Mouse (Mus musculus) intestine, embryonic 14.5 days (tissue): Measurements from ENCODE around the gene Nsun2. TPM values are rescaled to one million over a fixed set of nuclear protein-coding genes. Genes with fewer than 3 reads are reported as not detected.

Source experiments
- ATAC-seq: fragments of 200-750 bp; cut with Nextera tagmentation; replicated peaks from 2 replicates; pipeline ENCODE4 v1.8.0; 2017; ENCODE audit warnings: low read depth, moderate number of reproducible peaks, moderate TSS enrichment, moderate library complexity; ENCODE audit not compliant: low FRiP score, low TSS enrichment
- DNase-seq: peaks from one replicate; pipeline ENCODE4 v3.0.0-alpha.2; 2018; ENCODE audit warnings: low spot score
- H3K27ac ChIP-seq: fragments of 300-500 bp; sonication (generic); 2 replicates; pipeline ENCODE4 v1.5.1; 2014; ENCODE audit warnings: low read depth, mild to moderate bottlenecking, control low read depth
- H3K27me3 ChIP-seq: fragments of 300-500 bp; sonication (generic); replicated peaks from 2 replicates; pipeline ENCODE4 v1.6.1; 2014; ENCODE audit warnings: low read length, control low read depth; ENCODE audit not compliant: control insufficient read depth, insufficient read depth
- H3K36me3 ChIP-seq: fragments of 300-500 bp; sonication (generic); 2 replicates; pipeline ENCODE4 v1.6.1; 2014; ENCODE audit warnings: low read length, control low read depth; ENCODE audit not compliant: control insufficient read depth, insufficient read depth
- H3K4me1 ChIP-seq: fragments of 300-500 bp; sonication (generic); replicated peaks from 2 replicates; pipeline ENCODE4 v1.6.1; 2014; ENCODE audit warnings: low read length, control low read depth, mixed read lengths; ENCODE audit not compliant: control insufficient read depth, insufficient read depth
- H3K4me2 ChIP-seq: fragments of 300-500 bp; sonication (generic); 2 replicates; pipeline ENCODE4 v1.6.1; 2014; ENCODE audit warnings: low read length
- H3K4me3 ChIP-seq: fragments of 300-500 bp; sonication (generic); 2 replicates; pipeline ENCODE4 v1.5.1; 2014; ENCODE audit warnings: low read depth, low read length, control low read depth, mixed read lengths
- H3K9ac ChIP-seq: fragments of 300-500 bp; sonication (generic); 2 replicates; pipeline ENCODE4 v1.6.1; 2014; ENCODE audit warnings: mild to moderate bottlenecking, low read length
- H3K9me3 ChIP-seq: fragments of 300-500 bp; sonication (generic); 2 replicates; pipeline ENCODE4 v1.6.1; 2016; ENCODE audit warnings: low read length, control low read depth; ENCODE audit not compliant: control insufficient read depth
- WGBS: fragments of 180-500 bp; shearing (Covaris S2); extraction: QIAGEN DNeasy Blood & Tissue Kit; methylation state at CpG from one replicate; pipeline ENCODE4 v1.1.7; 2014; 5-methylcytosine and 5-hydroxymethylcytosine counted together
- polyA plus RNA-seq: library from polyadenylated mRNA; unstranded; fragments of >200 nt; fragmentation: Nextera tagmentation; extraction: Ambion mirVana; gene quantifications from 2 replicates; pipeline ENCODE4 v1.2.1, GENCODE M21; 2014

Gene Nsun2
- polyA plus RNA-seq, result 141 and 153 TPM in 2 replicates

DNA sequence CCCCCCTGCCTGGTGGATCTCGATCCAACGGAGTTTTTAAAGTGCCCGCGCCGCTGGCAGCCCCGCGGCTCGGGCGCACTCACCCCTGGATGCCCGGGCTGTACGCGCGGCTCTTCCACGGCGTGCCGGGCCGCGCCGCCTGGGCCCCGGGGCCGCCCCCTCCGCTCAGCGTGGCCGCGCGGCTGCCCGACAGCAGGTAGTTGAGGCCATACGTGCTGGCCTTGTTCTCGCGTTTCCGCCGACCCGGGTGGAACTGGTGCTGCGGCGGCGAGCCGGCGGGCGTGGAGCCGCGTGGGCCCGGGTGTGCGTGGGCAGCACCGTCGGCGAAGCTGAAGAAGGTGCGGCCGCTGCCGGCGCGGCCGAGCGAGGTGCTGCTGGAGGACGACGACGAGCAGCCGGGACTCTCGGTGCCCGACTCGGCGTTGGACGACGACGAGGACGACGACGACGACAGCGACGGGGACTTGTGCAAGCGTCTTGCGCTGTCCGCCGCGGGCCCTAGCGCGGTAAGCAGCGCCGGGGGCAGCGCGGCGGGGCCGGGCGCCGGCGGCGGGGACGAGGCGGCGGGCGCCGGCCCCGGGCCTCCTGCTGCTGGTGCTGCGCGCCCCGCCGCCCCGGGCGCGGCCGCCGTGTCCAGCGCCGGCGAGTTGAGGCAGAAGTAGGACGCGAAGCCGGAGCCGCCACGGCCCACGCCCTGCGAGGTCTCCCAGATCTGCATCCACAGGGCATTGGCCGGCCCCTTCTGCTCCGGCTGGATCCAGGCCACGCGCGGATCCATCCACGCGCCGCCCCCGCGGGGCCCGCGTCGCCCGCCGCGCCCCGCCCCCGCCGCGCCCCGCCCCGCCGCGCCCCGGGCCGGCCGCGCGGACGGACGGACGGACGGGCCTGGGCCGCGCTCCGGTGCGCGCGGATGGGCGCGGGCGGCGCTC is at the start of gene Nsun2:
Gene Nsun2 (plus strand): TSS at position 342 of the 929 bp plus-strand sequence.
- H3K27ac ChIP-seq, result peak within 1 kb of the TSS; percentile 94
- no peaks in the 10 kb centered on the region for H3K9me3 ChIP-seq
- ATAC-seq, result peak; percentile 30
- peaks cover 36% of the 10 kb centered on the region for H3K4me1 ChIP-seq
- H3K4me2 ChIP-seq, result peak within 1 kb of the TSS; percentile 85
- H3K4me3 ChIP-seq, result peak within 1 kb of the TSS; percentile 96
- peak within 1 kb of the TSS; percentile 88 for H3K9ac ChIP-seq
- H3K27me3 ChIP-seq, result no peaks in the 10 kb centered on the region
- peak; percentile 77 for DNase-seq
- WGBS, result under 1% methylated on average over 101 of the region's 155 CpGs
- peaks cover 9% of the 10 kb centered on the region; the same call in 1 of the 2 replicates for H3K36me3 ChIP-seq

GRCm38 (mm10) chr13:69485326-69485725 is 48.2 kb upstream of the Nsun2 start:
- Histone ChIP-seq H3K4me2 (no peak overlapping the region), H3K9ac (no peak overlapping the region), H3K27me3 (peaks cover 43% of the 10 kb centered on the region), H3K4me1 (0 out of 2 replicates have a peak, but pooled peaks cover 13% of the 10 kb centered on the region), H3K36me3 (no peaks in the 10 kb centered on the region), H3K4me3 (no peak overlapping the region), H3K27ac (no peak overlapping the region), H3K9me3 (no peaks in the 10 kb centered on the region)
- WGBS, result 18% methylated on average over 6 of the region's 6 CpGs
- DNase-seq (no peak), ATAC-seq (no peak)

- Histone ChIP-seq H3K36me3 (no peaks in the 10 kb centered on the region), H3K4me2 (no peak overlapping the region), H3K9me3 (no peaks in the 10 kb centered on the region), H3K4me1 (0 out of 2 replicates have a peak, but pooled peaks cover 11% of the 10 kb centered on the region), H3K27me3 (peaks cover 38% of the 10 kb centered on the region), H3K4me3 (no peak overlapping the region), H3K9ac (no peak overlapping the region), H3K27ac (no peak overlapping the region)
- DNase-seq (no peak), ATAC-seq (no peak)
- WGBS, result 78% methylated on average over 7 of the region's 7 CpGs
Measured at GRCm38 (mm10) chr13:69485833-69486232, 47.7 kb upstream of the Nsun2 start.

GRCm38 (mm10) chr13:69487108-69487507 is 46.4 kb upstream of the Nsun2 start:
- H3K27ac ChIP-seq, result no peak overlapping the region
- H3K4me1 ChIP-seq, result 0 out of 2 replicates have a peak, but pooled peaks cover 2% of the 10 kb centered on the region
- H3K4me3 ChIP-seq, result no peak overlapping the region
- no peaks in the 10 kb centered on the region for H3K36me3 ChIP-seq
- no peak overlapping the region for H3K4me2 ChIP-seq
- 82% methylated on average over 7 of the region's 7 CpGs for WGBS
- ATAC-seq (no peak), DNase-seq (no peak)
- H3K27me3 ChIP-seq, result peaks cover 35% of the 10 kb centered on the region
- H3K9me3 ChIP-seq, result no peaks in the 10 kb centered on the region
- H3K9ac ChIP-seq, result no peak overlapping the region

GRCm38 (mm10) chr13:69487611-69488275 is 45.8 kb upstream of the Nsun2 start:
- Histone ChIP-seq H3K4me3 (peak overlapping the region; percentile 12; the same call in 1 of the 2 replicates), H3K4me1 (0 out of 2 replicates have a peak, but pooled peaks cover 2% of the 10 kb centered on the region), H3K4me2 (peak overlapping the region; percentile 48), H3K36me3 (no peaks in the 10 kb centered on the region), H3K27me3 (peaks cover 32% of the 10 kb centered on the region), H3K27ac (no peak overlapping the region), H3K9ac (0 out of 2 replicates have a peak overlapping the region, but pooled peaks have one; percentile 11), H3K9me3 (no peaks in the 10 kb centered on the region)
- WGBS, result 2% methylated on average over 26 of the region's 26 CpGs
- ATAC-seq (no peak), DNase-seq (no peak)

DNA sequence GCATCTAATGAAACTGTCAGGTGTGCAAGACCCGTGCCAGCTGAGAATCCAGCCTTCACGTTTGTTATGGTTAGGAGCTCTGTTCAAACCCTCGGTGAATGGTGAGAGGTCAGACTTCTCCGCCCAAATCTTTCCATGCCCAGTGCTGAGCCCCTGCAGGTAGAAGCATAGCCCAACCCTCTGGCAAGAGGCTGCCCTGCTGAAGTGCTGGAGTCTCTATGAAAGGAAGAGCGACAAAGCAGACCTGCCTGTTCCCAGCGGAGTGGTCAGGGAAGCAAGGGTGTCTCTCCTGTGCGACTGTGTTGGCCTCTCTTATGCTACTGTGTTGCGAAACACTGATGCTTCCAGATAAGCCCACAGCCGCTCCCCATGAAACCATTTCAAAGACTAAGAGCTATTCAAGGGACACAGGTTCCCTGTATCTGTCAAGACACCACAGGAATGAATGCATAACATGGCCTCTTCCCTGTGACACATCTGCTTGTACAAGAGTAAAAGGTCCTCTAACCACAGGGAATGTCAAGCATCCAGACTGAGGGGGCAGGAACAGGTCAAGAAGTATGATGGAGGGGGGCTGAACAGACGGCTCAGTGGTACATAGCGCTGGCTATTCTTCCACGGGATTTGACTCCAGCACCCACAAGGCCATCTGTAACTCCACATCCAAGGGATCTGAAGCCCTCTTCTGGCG is 44.8 kb upstream of the Nsun2 start:
- 36% methylated on average over 13 of the region's 13 CpGs for WGBS
- no peaks in the 10 kb centered on the region for H3K36me3 ChIP-seq
- ATAC-seq, result no peak
- DNase-seq, result no peak
- peaks cover 22% of the 10 kb centered on the region for H3K27me3 ChIP-seq
- H3K9ac ChIP-seq, result no peak overlapping the region
- 0 out of 2 replicates have a peak, but pooled peaks cover 2% of the 10 kb centered on the region for H3K4me1 ChIP-seq
- H3K27ac ChIP-seq, result no peak overlapping the region
- no peak overlapping the region for H3K4me2 ChIP-seq
- H3K4me3 ChIP-seq, result no peak overlapping the region
- H3K9me3 ChIP-seq, result no peaks in the 10 kb centered on the region

DNA sequence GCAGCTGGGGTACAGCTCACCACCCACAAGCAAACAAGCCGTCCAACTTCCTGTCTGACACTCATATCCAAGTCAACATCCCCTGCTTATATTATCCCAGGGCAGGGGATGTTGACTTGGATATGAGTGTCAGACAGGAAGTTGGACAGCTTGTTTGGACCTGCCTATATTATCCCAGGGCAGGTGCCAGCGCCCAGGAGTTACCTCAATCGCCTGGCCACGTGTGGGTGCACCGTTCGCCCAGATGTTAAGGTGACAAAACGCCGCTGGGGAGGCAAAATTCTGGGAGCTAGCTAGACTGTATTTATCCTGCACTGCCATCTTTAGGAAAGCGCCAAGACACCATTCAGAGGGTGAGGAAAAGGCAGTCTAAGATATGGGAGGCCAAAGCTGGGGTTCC is 43.8 kb upstream of the Nsun2 start:
- no peak overlapping the region for H3K4me2 ChIP-seq
- H3K27ac ChIP-seq, result no peak overlapping the region
- no peak for ATAC-seq
- no peaks in the 10 kb centered on the region for H3K9me3 ChIP-seq
- no peak overlapping the region for H3K9ac ChIP-seq
- peaks cover 12% of the 10 kb centered on the region for H3K27me3 ChIP-seq
- DNase-seq, result no peak
- 73% methylated on average over 9 of the region's 9 CpGs for WGBS
- H3K36me3 ChIP-seq, result no peaks in the 10 kb centered on the region
- H3K4me3 ChIP-seq, result no peak overlapping the region
- 0 out of 2 replicates have a peak, but pooled peaks cover 2% of the 10 kb centered on the region for H3K4me1 ChIP-seq

DNA sequence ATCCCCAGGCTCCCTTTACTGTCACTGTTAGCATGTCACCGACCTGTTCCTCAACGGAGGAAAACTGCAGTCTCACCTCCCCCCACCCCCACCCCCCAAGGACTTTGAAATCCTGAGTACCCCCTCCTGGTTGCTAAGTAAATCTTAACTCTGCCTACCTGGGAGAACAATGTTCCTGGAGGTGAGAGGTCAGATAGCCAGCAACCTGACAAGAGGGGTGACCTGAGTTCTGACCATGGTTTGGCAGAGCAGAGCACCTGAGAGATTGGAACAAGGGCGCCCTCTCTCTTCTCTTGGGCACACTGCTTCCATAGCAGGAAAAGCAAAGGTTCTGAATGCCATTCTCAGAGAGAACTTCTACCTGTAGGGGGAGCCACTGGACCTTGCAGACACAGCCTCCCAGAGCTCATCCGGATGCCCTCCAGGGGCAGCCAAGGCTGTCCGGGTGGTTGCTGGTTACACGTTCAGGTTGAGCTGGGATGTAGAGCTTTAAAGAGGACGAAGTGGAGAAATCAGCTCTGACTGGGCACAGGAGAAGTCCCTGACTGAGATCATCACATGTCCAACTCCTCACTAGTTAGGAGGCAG is 40.6 kb upstream of the Nsun2 start:
- DNase-seq, result no peak
- H3K27ac ChIP-seq, result no peak overlapping the region
- H3K27me3 ChIP-seq, result peaks cover 7% of the 10 kb centered on the region
- peak; percentile 53 for ATAC-seq
- H3K36me3 ChIP-seq, result peaks cover 17% of the 10 kb centered on the region
- H3K4me3 ChIP-seq, result no peak overlapping the region
- H3K4me2 ChIP-seq, result no peak overlapping the region
- no peak overlapping the region for H3K9ac ChIP-seq
- no peaks in the 10 kb centered on the region for H3K9me3 ChIP-seq
- H3K4me1 ChIP-seq, result no peaks in the 10 kb centered on the region
- 22% methylated on average over 7 of the region's 7 CpGs for whole genome bisulfite sequencing
